Comparison of ENCODE assay signal across 11 mouse cellular contexts in genomic region chr17:27077920-27078319, GRCm38 (mm10). TPM values are rescaled to one million over a fixed set of nuclear protein-coding genes. Genes with fewer than 3 reads are reported as not detected.
A peak's percentile ranks its signal among the peaks of the same experiment; 100 is the strongest.
DNase-seq lines count a peak whose midpoint lies in the region; ATAC-seq and TF ChIP-seq lines count a peak whose summit lies in the region.
"Had no signal": no experiment of that assay in that cellular context is flagged by ENCODE, and none has a peak within 500 bp of the region (broad histone marks: within the 10 kb centered on the region; RNA-seq: fewer than 3 reads in every experiment).

No protein-coding gene starts in this region.

- H3K27ac ChIP-seq in gastrocnemius, adult 2 months: no peak overlapping the region
- H3K27ac ChIP-seq in midbrain, postnatal 0 days (ENCODE audit: low read depth, low read length): no peak overlapping the region
- H3K27ac ChIP-seq in midbrain, embryonic 13.5 days: no peak overlapping the region
- H3K27ac ChIP-seq: limb, embryonic 15.5 days had no signal

- H3K4me1 ChIP-seq in midbrain, postnatal 0 days (ENCODE audit: insufficient read depth, low read length): no peaks in the 10 kb centered on the region
- peaks cover 4% of the 10 kb centered on the region; the same call in 1 of the 2 replicates for H3K4me1 ChIP-seq in midbrain, embryonic 13.5 days (replicated peaks)
- peaks cover 34% of the 10 kb centered on the region for H3K4me1 ChIP-seq in G1E (ENCODE audit: insufficient read depth, low read depth, low read length)

- no peaks in the 10 kb centered on the region for H3K36me3 ChIP-seq in midbrain, postnatal 0 days (ENCODE audit: insufficient read depth, low read length)
- no peaks in the 10 kb centered on the region for H3K36me3 ChIP-seq in midbrain, embryonic 13.5 days
- peaks cover 51% of the 10 kb centered on the region for H3K36me3 ChIP-seq in G1E (replicated peaks)

- H3K4me3 ChIP-seq in gastrocnemius, adult 2 months: no peak overlapping the region
- no peak overlapping the region for H3K4me3 ChIP-seq in midbrain, postnatal 0 days (ENCODE audit: low read depth, low read length)
- no peak overlapping the region for H3K4me3 ChIP-seq in midbrain, embryonic 13.5 days (replicated peaks)
- H3K4me3 ChIP-seq in G1E (ENCODE audit: low read depth, low read length): no peak overlapping the region
- H3K4me3 ChIP-seq: limb, embryonic 15.5 days had no signal

- whole genome bisulfite sequencing in midbrain, postnatal 0 days: 84% methylated on average over 6 of the region's 6 CpGs
- WGBS in midbrain, embryonic 13.5 days: 79% methylated on average over 6 of the region's 6 CpGs

- H3K27me3 ChIP-seq in midbrain, postnatal 0 days (ENCODE audit: insufficient read depth, low read length): no peaks in the 10 kb centered on the region
- no peaks in the 10 kb centered on the region for H3K27me3 ChIP-seq in midbrain, embryonic 13.5 days
- peaks cover 10% of the 10 kb centered on the region; the same call in 1 of the 2 replicates for H3K27me3 ChIP-seq in G1E (ENCODE audit: insufficient read depth, low read length)
- H3K27me3 ChIP-seq: limb, embryonic 15.5 days had no signal

- no peak overlapping the region for H3K4me2 ChIP-seq in midbrain, postnatal 0 days (ENCODE audit: low read depth, low read length, poor library complexity, severe bottlenecking)
- no peak overlapping the region for H3K4me2 ChIP-seq in midbrain, embryonic 13.5 days (replicated peaks)
- H3K4me2 ChIP-seq: limb, embryonic 15.5 days had no signal

- no peak for DNase-seq in gastrocnemius, adult 2 months
- no peak for DNase-seq in gastrocnemius, adult 8-10 months (ENCODE audit: low spot score in 2 of 2)
- no peak for DNase-seq in midbrain, postnatal 0 days (ENCODE audit: low spot score)
- DNase-seq in G1E (ENCODE audit: low spot score): no peak
- peak; percentile 16 for DNase-seq in mesoderm, embryonic 11.5 days (ENCODE audit: low read depth, low spot score)
- no peak for DNase-seq in heart, postnatal 14 days
- DNase-seq: kidney, adult 18-20 months; midbrain, embryonic 14.5 days had no signal

- no peak for ATAC-seq in midbrain, postnatal 0 days (ENCODE audit: low FRiP score)
- no peak for ATAC-seq in midbrain, embryonic 13.5 days
- no peak for ATAC-seq in G1E (ENCODE audit: extremely low read depth, insufficient number of reproducible peaks, low FRiP score, poor library complexity, severe bottlenecking)
- ATAC-seq in erythroid progenitor cell, adult 5-6 weeks (replicated peaks; ENCODE audit: low FRiP score, poor library complexity, severe bottlenecking): no peak

- intact Hi-C loops in gastrocnemius, adult 2 months (cut with DNase I): no loop called here
- intact Hi-C loops in heart, postnatal 14 days (cut with DNase I): no loop called here

- H3K9me3 ChIP-seq in midbrain, postnatal 0 days (ENCODE audit: low read length): no peaks in the 10 kb centered on the region
- H3K9me3 ChIP-seq in midbrain, embryonic 13.5 days: no peaks in the 10 kb centered on the region
- H3K9me3 ChIP-seq in G1E (replicated peaks): peaks cover 8% of the 10 kb centered on the region
- H3K9me3 ChIP-seq: limb, embryonic 15.5 days had no signal

- no peak overlapping the region for H3K9ac ChIP-seq in midbrain, postnatal 0 days (replicated peaks; ENCODE audit: low read length, poor library complexity, severe bottlenecking)
- H3K9ac ChIP-seq in midbrain, embryonic 13.5 days (replicated peaks): no peak overlapping the region
- H3K9ac ChIP-seq: limb, embryonic 15.5 days had no signal

- peak; percentile 49; the same call in 1 of the 2 replicates for TF ChIP-seq CTCF in gastrocnemius, adult 2 months (IDR thresholded peaks at IDR 0.05)
- TF ChIP-seq CTCF in midbrain, postnatal 0 days (IDR thresholded peaks at IDR 0.05): peak; percentile 56
- 0 out of 2 replicates have a peak, but pooled peaks have one; percentile 29 for TF ChIP-seq CTCF in G1E (IDR thresholded peaks at IDR 0.05; ENCODE audit: low read depth, low read length)

RNA-seq across cellular contexts. Expression of gene Itpr3, which starts 20.8 kb away (rescaled TPM):
- 1 to 10 TPM; 1.9 to 2.1 TPM for total RNA-seq in gastrocnemius, adult 2 months (2021)
- total RNA-seq in gastrocnemius, adult 8-10 months (2022): 1 to 10 TPM; 1.4 to 2.8 (median 2.0) TPM
- 4.5 and 4.7 TPM in 2 replicates for total RNA-seq in midbrain, postnatal 0 days (2014; rRNA removed)
- 0.39 and 0.90 TPM in 2 replicates for polyA plus RNA-seq in midbrain, postnatal 0 days (2015; fragmentation: Nextera tagmentation; extraction: Ambion mirVana)
- polyA plus RNA-seq in midbrain, embryonic 13.5 days (2015; fragmentation: Nextera tagmentation; extraction: Ambion mirVana): 0.68 and 1.3 TPM in 2 replicates
- total RNA-seq in G1E (2014; fragmentation: Nextera tagmentation) (2.7 and 3.2 TPM in 2 replicates), G1E (2017) (6.9 and 7.1 TPM in 2 replicates)
- polyA plus RNA-seq in G1E (2012): 4.7 and 4.9 TPM in 2 replicates
- total RNA-seq in heart, postnatal 14 days (2021): 1 to 10 TPM; 7.2 to 7.7 TPM
- total RNA-seq in erythroid progenitor cell, adult 5-6 weeks (2015; ENCODE audit: low replicate concordance): 1.3 and 9.0 TPM in 2 replicates
- total RNA-seq in erythroid progenitor cell, adult 5-6 weeks (2017; ENCODE audit: low replicate concordance): 0.98 and 2.2 TPM in 2 replicates

RNA-seq across cellular contexts. Expression of gene Bak1, which starts 49.1 kb away (rescaled TPM):
- 10 to 100 TPM; 15.5 to 20.1 TPM for total RNA-seq in gastrocnemius, adult 2 months (2021)
- total RNA-seq in gastrocnemius, adult 8-10 months (2022): 10 to 100 TPM; 18.8 to 22.3 (median 21.4) TPM
- total RNA-seq in midbrain, postnatal 0 days (2014; rRNA removed): 57.3 and 82.4 TPM in 2 replicates
- 3.9 and 5.3 TPM in 2 replicates for polyA plus RNA-seq in midbrain, postnatal 0 days (2015; fragmentation: Nextera tagmentation; extraction: Ambion mirVana)
- polyA plus RNA-seq in midbrain, embryonic 13.5 days (2015; fragmentation: Nextera tagmentation; extraction: Ambion mirVana): 2.4 and 3.1 TPM in 2 replicates
- total RNA-seq in G1E (2014; fragmentation: Nextera tagmentation): 231 and 242 TPM in 2 replicates
- total RNA-seq in G1E (2017): 57.5 and 64.5 TPM in 2 replicates
- polyA plus RNA-seq in G1E (2012): 222 and 227 TPM in 2 replicates
- total RNA-seq in heart, postnatal 14 days (2021): 10 to 100 TPM; 30.6 to 36.0 TPM
- total RNA-seq in erythroid progenitor cell, adult 5-6 weeks (2015; ENCODE audit: low replicate concordance): 32.7 and 36.0 TPM in 2 replicates
- 11.4 and 12.5 TPM in 2 replicates for total RNA-seq in erythroid progenitor cell, adult 5-6 weeks (2017; ENCODE audit: low replicate concordance)

RNA-seq across cellular contexts. Expression of gene Uqcc2, which starts 55.8 kb away (rescaled TPM):
- 100 to 1,000 TPM; 405 to 424 TPM for total RNA-seq in gastrocnemius, adult 2 months (2021)
- total RNA-seq in gastrocnemius, adult 8-10 months (2022): 100 to 1,000 TPM; 429 to 490 (median 471) TPM
- total RNA-seq in midbrain, postnatal 0 days (2014; rRNA removed): 213 and 233 TPM in 2 replicates
- polyA plus RNA-seq in midbrain, postnatal 0 days (2015; fragmentation: Nextera tagmentation; extraction: Ambion mirVana): 453 and 478 TPM in 2 replicates
- 356 and 378 TPM in 2 replicates for polyA plus RNA-seq in midbrain, embryonic 13.5 days (2015; fragmentation: Nextera tagmentation; extraction: Ambion mirVana)
- 28.3 and 42.6 TPM in 2 replicates for total RNA-seq in G1E (2014; fragmentation: Nextera tagmentation)
- 113 and 123 TPM in 2 replicates for total RNA-seq in G1E (2017)
- polyA plus RNA-seq in G1E (2012): 205 and 223 TPM in 2 replicates
- total RNA-seq in heart, postnatal 14 days (2021): 100 to 1,000 TPM; 270 to 283 TPM
- 9.6 and 33.9 TPM in 2 replicates for total RNA-seq in erythroid progenitor cell, adult 5-6 weeks (2015; ENCODE audit: low replicate concordance)
- total RNA-seq in erythroid progenitor cell, adult 5-6 weeks (2017; ENCODE audit: low replicate concordance): 4.2 and 39.0 TPM in 2 replicates
